Mouse (Mus musculus): ENCODE measurements around the gene Onecut3.
A peak's percentile ranks its signal among the peaks of the same experiment; 100 is the strongest.

Gene Onecut3

GRCm38 (mm10) chr10:80557346-80557965, 62.8 kb downstream of the Onecut3 start:
- peak; percentile 91 to 94 for DNase-seq

GRCm38 (mm10) chr10:80559431-80559830, 64.8 kb downstream of the Onecut3 start:
- no peak for DNase-seq

- no peak for DNase-seq
Measured at GRCm38 (mm10) chr10:80560621-80561020, 66.0 kb downstream of the Onecut3 start.

- DNase-seq, result peak; percentile 95 to 96
Measured at GRCm38 (mm10) chr10:80561116-80561944, 66.7 kb downstream of the Onecut3 start, which contains the start of gene Rexo1. Gene Rexo1, minus strand, starts transcription at chr10:80561560.

- peak; percentile 95 to 96 for DNase-seq
Measured at GRCm38 (mm10) chr10:80566375-80567092, 71.9 kb downstream of the Onecut3 start.

Data from cerebellum, postnatal 10 days (tissue).